Mouse (Mus musculus): ENCODE data around the gene Thtpa.

The Thtpa gene

DNA sequence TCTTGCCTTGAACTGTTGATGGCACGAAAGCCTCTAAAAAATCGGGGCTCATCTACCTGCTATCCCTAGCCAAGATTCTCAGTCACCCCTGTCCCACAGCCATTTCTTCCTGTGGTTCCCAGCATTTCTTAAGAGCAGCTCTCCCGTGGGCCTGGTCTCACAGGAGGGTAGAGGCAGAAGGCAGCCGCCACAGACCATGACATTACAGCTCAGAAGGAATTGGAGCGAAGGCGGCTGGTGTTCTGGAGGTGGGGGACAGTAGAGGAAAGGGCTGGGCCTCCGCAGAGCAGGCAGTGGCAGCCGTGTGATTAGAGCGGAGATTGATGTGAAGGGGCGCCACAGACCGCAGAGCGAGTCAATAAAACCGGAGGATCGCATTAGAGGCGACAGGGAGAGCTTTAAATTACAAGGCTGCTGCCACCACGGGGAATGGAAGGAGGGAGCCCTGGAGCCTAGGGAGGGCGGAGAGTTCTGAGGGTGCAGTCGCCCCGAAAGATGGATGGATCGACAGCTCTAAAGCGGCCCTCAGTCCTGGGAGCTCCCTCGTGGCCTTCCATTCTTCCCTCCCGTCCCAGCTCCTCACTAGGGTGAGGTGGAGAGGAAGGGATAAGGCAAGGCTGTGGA lies 16.1 kb upstream of the Thtpa start:
- DNase-seq: no peak

DNA sequence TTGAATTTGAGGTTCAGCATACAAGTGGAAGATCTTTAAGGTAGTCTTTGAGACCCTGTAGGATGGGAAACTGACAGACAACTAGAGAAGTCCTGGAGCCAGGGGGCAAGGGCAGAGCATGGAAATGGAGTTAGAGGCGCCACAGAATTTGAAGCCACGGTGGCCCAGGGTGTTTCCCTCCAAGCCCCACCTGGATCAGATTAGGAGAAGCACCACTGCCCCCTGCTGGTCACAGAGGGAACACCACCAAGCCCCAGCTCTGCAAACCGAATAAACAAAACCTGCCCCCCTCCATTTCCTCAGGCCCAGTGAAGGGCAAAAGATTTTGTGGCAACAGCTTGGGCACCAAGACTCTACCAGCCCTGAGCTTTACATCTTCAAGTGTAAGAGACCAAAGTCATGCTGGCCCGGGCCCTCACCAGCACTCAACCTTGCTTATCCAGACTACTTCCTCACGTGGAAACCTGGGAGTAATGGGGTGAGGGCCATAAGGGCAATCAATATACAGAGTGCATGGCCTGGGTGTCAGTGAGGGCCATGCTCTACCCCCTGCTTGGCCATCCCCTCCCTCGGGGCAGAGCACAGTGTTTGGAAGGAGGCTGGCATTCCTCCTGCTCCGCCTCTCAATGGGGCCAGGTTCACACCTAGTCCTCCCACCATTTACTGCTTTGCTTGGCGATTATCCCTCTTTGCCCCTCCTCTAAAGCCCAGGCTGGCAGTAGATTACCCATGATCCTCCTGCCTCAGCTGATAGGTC lies 15.2 kb upstream of the Thtpa start:
- DNase-seq: peak in 1 of 2 experiments; percentile 40

DNA sequence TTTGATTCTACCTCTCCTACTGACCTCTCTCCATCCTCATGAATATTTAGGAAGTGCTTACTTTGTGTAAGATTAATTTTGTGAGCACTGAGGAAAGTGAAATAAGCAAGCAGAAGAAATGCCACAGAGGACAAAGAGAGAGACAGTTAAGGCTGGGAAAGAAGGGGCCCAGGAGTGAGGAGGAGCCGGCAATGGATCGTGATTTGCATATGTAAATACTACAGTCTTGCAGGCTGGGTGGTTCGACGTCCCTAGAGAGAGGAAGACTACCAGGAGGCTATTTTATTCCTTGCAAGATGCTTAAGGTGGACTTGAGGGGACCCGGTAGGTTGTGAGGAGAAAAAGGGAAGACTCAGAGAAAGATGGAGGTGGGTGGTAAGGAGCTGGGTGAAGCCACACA lies 13.5 kb upstream of the Thtpa start:
- no peak for DNase-seq

DNA sequence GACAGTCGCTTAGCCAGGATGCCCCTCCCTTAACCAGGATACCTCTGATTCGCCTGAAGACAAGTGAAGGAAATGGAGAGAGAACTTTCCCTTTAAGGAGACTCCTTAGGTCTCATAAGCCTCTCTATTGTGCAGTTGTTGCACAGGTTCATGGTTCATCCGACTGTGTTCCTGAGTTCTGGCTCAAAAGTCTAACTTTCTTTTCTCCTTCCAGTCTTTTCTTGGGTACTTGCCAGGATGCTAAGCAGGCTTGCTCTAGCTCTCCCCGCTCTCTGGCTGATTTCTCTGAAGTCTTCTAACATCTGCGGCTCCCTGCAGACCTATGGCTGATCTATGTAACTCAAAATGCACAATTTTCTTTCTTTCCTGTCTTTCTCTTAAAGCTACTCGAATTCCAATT lies 11.1 kb upstream of the Thtpa start:
- DNase-seq: no peak

DNA sequence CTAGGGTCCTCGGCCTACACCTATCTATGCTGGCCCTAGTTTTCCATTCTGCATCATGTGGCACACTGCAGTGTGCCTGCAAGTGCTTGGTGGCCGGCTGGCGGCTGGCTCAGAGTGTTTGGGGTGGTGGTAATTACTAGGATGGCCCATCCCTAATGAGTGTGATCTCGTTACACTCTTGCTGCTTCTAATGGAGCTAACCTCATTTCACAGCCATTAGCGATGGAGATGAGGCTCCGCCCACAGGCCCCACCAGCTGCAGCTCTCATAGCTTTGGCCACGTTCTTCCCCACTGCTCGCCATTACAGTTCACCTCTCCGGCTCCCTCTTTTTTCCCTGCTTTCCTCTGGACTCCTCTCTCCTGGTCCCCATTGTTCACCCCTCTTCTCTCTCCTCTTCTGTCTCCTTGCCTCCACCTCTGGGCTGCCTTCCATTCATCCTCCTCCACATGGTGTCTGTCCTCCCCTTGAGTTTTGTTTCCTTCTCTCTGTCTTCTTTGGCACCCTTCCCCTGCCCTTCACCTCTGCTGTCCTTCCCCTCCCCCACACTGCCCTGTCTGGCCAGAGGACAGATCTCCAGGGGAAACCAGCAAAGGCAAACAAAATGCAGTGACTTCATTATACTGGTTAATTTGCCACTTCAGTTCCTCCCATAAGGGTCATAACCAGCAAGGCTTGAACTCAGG lies 9.1 kb upstream of the Thtpa start:
- DNase-seq: no peak

DNA sequence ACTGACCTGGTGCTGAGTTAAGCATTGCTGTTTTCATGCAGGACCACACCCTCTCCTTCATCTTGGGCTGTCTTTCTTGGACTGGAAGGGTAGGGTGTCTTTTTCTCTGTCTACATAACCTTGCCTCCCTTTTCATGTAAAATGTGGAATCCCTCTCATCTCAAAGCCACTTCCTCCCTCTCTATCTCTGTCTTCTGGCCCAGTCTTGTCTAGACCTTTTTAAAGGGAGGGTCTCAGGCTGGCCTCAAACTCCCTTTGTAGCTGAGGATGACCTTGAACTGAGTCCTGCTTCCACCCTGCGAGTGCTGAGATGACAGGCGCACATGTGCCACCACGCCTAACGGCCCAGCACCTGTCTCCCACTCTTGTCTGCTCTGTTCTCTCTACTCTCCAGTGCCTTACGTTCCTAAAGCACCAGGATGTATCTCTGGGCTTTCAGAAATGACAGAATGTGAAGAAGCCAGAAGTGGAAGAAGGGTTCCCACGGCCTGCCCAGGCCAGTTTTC lies 8.5 kb upstream of the Thtpa start:
- DNase-seq: no peak

DNA sequence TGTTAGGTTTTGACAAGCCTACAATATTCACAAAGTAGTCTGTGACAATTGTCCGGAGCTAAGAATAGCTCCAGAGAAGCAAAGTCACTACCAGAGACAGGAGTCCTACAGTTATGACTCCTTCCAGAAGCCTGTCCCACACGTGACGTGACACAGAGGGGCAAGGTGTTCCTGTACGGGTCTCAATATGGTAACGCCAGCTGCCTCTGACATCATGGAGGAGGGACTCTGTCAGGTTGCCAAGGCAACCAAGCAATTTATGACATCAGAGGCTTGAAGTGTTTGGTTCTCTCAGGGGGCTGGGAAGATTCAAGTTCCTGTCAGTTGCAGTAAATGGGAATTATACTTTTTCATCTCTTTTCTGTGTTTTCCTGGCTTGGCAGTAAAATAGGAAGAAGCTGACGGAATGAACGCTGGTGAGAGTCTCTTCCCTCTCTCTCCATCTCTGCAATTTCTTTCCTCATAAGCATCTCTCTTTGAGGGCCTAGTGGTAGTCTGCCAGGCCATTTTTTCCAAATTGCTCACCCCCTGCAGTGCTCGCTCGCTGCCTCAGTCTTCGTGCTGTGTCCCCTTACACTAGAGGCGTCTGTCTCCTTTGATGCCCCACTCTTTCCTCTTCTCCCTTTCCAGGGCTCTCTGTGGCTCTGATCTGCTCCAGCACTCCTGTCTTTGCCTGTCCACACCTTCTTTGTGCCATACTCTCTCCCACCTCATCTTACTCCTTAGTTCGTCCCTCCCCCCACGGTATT lies 5.2 kb upstream of the Thtpa start:
- no peak for DNase-seq

DNA sequence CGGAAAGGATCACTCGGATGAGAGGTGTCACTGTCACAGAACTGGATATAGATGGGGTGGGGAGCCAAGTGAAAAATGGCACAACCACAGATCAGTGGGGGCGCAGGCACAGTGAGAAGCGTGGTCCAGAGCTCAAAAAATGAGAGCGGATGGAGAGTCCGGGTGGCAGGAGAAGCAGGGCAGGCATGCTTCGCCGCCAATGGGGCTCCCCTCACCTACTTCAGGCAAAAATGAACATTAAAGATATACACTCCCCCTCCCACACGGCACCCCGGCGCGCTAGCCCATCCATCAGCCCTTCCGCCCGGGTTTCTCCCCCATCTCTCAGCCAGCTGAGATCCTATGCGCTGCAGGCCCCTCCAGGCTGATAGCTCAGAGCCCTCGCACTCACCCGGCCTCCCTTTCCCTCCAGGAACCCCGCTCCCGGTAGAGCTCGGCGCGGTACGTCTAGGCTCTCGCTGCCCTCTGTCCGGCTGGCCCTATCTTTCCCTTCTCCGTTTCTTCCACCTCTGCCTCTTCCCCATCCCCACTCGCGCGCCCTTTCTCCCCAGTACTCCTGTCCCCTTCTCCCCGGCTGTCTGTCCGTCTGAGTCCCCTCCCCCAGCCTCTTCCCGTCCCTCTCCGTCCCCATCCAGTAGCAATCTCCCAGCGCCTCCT lies 3.2 kb upstream of the Thtpa start:
- no peak for DNase-seq

DNA sequence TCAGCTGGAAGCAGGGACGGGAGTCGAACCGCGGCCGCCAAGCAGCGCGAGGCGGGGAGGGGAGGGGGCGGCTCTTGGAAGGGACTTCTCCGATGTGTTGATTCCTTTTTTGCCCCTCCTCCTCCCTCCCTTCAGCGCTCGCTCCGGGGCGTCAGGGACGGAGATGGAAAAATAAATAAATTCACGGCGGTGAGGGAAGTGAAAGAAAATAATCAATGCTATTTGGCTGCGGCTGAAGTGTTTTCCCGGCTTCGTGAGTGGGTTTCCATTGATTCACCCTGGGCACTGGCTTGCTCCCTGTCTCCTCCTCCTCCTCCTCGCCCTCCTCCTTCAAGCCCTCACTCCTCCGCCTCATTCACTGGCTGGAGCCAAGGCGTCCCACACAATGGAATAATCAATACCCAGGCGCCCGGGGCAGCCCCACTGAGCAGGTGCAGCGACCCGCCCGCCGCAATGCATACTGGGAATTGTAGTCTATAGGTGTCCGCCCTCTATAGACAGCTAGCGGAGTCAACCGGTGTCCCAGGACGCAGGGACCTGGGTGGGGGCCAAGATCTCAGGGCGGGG lies 2.5 kb upstream of the Thtpa start, which contains the start of gene Zfhx2:
Gene Zfhx2, minus strand, starts transcription at position 314 of the 567 bp plus-strand sequence.
- peak; percentile 84 to 87 for DNase-seq

DNA sequence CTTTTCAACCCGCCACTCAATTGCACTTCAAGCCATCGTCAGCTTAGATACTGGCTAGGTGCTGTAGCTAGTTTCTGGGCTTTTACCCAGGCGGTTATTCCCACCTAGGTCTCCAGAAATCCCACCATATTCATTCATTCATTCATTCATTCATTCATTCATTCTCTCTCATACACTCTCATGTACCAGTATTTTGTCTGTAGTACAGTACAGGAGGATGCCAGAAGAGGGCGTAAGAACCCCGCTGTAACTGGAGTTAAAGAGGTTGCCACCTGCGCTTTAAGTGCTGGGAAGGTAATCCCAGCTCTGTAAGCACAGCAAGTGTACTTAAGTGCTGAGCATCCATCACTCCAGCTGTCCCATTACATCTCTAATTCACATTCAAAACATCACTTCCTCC lies 657 bp upstream of the Thtpa start:
- DNase-seq: no peak

DNA sequence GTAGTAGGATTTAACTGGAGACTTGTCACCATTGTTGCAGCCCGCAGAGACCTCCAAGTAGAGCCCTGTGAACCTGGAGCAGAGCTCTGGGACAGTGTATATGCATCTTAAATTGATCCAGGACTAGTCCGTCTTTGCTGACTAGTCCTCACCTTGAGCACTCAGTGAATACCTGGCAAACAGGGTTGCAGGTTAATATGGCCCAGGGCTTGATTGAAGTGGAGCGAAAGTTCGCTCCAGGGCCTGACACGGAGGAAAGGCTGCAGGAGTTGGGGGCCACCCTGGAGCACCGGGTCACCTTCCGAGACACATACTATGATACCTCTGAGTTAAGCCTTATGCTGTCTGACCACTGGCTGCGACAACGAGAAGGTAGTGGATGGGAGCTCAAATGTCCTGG lies 679 bp downstream of the Thtpa start:
- no peak for DNase-seq

DNA sequence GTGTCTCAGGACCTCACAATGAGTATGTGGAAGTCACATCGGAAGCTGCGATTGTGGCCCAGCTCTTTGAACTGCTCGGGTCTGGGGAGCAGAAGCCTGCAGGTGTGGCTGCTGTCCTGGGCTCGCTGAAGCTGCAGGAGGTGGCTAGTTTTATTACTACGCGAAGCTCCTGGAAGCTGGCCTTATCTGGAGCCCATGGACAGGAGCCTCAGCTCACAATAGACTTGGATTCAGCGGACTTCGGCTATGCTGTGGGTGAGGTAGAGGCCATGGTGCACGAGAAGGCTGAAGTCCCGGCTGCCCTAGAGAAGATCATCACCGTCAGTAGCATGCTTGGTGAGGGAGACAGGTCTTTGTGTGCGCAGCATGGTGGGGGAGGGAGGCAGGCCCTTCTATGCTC lies 1.1 kb downstream of the Thtpa start:
- DNase-seq: no peak

DNA sequence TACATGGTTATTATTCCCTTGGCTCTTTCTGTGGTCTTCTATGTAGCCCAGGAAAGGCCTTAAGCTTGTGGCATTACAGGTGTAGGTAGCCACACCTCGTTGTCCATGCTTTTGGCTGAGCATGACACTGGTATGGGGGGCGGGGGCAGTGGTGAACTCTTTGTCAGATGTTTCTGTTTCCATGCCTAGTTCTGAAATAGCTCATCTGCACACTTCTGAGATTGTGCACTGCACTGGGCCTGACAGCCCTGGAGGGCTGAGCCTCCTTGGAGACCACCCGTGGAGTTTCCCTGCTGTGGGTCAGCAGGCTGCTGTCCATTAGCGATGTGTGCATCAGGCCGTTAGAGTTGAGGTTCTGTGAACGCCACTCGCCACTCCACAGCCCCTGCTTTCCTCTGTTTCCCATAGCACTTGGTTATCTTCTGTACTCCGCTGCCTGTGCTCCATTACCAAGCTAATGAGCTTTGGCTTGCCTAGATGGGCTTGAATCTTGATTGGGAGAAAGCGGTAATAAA lies 2.0 kb downstream of the Thtpa start:
- no peak for DNase-seq

DNA sequence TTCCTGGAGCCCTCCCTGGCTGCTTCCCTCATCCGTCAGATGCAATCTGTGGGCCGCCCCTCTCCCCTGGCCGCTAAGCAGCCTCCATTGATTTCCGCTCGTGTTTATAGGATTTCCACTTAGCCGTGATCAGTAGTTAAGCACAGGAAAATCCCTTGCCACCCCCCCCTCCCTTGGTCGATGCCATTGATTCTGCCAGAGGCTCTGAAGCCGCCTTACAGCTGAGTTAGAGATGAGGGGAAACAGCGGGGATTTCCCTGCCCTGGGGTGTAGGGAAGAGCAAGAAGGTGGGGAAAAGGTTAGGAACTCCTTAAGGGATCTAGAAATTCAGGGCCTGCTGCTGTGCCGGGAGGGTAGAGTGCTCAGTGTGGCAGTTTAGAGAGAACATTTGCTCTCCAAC lies 3.1 kb downstream of the Thtpa start:
- DNase-seq: no peak

DNA sequence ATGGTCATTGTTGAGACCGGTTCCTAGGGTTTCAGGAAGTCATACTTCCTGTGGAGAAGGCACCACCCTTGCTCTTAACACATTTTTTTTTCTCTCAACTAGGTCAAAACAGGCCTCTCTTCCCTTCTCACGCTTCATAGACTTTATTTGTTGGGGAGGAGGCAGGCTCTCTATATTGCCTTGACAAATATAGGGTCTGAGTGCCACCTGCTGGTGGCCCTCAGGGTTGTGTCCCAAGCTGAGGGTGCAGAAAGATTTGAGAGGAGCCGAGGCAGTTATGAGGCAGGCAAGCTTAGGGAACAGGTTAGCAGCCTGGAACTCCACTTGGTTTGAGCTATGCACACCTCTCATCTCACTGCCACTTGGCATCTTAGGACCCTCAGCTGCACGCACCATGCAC lies 3.5 kb downstream of the Thtpa start:
- no peak for DNase-seq

DNA sequence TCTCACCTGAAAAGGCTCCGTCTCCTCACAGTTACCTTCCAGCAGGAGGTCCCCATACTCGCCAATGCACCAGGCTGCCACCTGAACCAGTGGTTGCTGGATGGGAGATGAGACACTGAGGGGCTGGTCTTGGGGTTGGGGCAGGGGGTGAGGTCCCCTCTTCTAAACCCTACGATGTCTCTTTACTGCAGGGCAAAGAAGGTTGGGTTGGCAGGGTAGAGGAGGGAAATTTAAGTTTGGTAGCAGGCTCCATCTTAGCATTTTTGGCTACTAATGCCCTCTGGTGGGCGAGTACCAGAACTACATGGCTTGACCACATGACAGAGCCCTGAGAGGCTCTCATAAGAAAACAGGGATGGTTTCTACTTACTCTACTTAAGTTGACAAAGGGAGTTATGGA lies 7.0 kb downstream of the Thtpa start:
- no peak for DNase-seq

DNA sequence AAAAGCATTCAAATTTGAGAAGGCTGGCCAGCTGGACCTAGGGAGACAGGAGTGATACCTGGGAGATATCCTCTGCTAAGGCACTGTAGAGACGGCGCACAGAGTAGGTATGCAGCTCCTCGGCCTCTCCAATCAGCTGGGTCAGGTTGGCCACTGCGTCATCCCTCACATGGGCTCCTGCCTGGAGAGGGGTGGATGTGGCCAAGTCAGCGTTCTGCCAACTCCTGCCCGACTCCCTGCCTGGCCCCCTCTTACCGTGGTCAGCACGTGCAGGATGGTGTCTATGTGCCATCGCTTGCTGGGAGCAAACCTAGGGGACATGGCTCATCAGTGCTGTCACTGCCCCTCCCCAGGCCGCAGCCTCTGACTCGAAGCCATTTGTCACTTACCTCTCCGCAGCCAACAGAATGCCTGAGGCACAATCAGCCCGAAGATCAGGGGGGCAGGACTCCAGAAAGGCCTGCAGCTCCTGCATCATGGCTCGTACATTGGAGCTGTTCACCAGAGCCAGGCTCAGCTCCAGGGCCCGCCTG lies 7.7 kb downstream of the Thtpa start:
- no peak for DNase-seq

DNA sequence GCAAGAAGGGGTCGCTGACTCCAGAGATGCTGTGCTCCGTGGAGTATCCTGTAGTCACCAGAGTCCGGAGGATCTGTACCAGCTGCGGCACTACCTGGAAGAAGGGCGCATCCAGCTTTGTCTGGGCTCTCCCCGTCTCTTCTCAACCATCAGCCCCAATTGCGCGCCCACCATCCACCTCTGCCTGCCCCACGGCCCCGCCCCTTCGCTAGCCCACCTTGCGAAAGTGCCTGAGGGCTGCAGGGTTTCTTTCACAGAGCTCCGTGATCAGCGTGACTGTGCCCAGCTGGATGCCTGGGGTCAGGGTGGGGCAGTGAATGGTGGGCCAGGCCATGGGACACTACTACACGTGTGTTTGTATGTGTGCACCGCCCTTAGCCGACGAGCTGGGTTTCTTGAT lies 9.8 kb downstream of the Thtpa start:
- no peak for DNase-seq

DNA sequence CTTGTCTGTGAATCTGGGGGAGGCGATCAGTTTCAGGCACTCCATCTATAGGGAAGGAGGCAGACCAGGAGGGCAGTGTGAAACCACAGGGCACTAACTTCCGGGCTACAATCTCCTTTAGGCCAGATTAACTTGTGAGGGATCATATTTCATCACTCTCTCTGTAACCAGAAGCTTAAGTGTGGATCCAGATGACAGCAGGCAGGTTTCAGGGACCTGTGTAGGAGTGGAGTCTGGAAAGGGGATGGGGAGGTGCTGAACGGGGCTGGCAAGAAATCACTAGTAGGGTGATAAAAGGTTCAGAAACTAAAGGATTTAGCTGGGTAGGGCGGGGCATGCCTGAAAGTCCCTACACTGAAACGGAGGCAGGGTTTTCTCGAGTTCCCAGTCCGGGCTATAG lies 10.8 kb downstream of the Thtpa start:
- DNase-seq: no peak

DNA sequence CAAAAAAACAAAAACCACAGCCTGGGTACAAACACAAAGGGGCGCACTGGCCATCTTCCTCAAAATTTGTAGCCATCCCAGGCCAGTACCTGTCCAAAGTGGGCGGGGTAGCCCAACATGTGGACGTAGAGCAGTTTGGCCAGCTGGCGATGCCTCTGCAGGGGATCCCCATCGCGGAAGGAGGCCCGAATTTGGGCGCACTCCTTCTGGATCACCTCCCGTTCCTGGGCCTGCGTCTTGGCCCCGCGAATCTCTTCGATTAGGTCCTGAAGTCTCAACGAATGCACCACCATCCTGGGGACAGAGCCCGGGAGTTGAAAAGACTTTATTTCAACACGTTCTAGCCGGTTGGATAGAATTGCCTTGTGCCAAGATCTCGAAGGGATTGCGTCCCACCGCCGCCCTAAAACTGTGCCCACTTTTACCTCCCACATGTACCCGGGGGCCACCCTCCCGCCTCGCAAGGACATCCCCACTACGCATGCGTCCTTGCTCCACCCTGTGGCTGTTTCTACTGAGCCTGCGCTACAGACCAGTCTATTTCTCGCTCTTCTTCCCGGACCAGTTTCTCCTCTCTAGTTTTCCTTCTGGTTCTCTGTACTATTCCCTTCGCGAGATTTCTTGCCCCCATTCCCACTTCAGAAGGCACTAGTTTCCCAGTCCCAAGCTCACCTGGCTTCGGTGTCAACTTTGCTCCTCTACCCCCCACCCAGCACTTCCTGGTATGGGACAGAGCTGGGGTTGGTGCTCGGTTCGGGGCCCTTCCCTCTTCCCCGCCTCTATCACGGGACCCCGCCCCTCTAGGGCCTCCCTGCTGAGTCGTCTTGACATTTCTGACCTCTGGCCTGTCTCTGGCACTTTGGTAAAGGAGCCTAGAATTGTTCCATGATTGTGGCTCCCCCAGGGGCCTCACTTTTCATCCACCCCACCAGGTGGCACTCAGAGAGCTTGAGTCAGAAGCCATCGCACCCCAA lies 11.5 kb downstream of the Thtpa start, which contains the start of gene Ap1g2:
Gene Ap1g2, minus strand, starts transcription at position 758 of the 974 bp plus-strand sequence.
- DNase-seq: peak; percentile 79 to 85
